Mouse (Mus musculus) cerebellum, adult 11 months (tissue): Measurements from ENCODE around the gene Jpt1.
"Not testable (repeated sequence)": the region's sequence is repeated elsewhere in the genome, so short reads cannot be mapped to it uniquely, and the experiment has no call there.

Source experiments
- DNase-seq: peaks from one replicate; pipeline ENCODE4 v3.0.0; 2022

Gene Jpt1

DNA sequence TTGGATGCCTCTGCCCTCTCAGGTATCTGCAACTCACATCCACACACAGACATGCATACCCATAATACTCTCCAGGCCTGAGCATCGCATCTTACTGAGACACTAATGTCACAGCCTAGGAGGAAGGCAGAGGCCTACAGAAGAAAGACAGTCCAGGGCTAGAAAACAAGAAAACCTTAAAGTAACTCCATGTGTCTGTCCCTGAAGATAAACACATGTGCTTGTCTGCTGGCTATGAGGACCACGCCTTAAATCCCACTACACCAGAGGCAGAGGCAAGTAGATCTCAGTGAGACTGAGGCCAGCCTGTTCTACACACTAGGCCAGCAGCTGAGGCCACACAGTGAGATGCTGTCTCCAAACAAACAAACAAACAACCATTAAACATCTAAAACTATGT lies 3.1 kb downstream of the Jpt1 start:
- no peak for DNase-seq

DNA sequence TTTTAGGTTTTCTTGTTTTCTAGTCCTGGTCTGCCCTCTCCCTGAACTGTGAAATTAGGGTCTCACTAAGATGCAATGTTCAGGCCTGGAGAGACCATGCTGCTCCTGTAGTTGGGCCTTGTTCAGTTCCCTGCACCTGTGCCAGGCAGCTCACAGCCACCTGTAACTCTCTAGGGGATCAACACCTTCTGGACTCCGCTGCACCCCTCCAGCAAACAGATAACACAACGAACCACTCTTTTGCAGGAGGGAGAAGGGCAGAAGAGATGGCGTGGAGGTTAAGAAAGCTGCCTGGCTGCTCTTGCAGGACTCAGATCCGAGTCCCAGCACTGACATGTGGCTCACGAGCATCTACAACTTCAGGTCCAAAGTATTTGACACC lies 3.7 kb downstream of the Jpt1 start:
- DNase-seq = no peak

GRCm38 (mm10) chr11:115509773-115510506 lies 4.2 kb downstream of the Jpt1 start:
- DNase-seq = no peak

DNA sequence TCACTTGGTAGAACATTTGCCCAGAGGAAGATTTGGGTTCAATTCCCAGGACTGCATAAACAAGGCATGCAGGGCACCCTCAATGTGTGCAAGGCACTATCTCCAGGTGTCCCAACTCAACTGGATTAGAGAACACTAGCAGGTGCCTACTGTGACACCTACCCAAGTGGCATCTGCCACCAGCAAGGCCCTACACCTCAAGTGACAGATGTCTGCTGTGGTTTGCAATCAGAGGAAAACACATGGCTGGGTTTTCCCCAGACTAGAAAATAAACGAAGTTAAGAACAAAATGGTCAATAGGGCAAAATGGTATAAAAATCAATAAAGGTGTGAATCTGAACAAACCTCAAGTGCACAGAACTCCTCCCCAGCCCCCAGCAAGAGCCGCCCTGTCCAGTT lies 6.1 kb downstream of the Jpt1 start:
- DNase-seq = no peak

- no peak for DNase-seq
These were observed 7.6 kb downstream of the Jpt1 start for GRCm38 (mm10) chr11:115506586-115506985.

- no peak for DNase-seq
These were observed 11.6 kb downstream of the Jpt1 start for GRCm38 (mm10) chr11:115502636-115503035.

- not testable (repeated sequence) for DNase-seq
These were observed 17.6 kb downstream of the Jpt1 start for GRCm38 (mm10) chr11:115496559-115496958.

DNA sequence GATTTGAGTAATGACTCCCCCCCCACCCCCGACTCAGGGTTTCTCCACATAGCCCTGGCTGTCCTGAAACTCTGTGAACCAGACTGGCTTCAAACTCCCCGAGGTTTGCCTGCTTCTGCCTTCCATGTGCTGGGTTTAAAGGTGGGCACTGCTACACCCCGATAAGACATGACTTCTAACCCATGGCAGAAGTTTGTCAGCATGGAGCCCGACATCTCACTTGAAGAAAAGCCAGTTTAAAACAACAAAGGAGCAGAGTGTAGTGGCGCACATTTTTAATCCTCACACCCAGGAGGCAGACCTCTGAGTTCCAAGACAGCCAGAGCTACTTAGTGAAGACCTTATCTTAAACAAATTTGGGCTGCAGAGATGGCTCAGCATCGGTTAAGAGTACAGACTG lies 21.8 kb downstream of the Jpt1 start:
- DNase-seq = no peak

DNA sequence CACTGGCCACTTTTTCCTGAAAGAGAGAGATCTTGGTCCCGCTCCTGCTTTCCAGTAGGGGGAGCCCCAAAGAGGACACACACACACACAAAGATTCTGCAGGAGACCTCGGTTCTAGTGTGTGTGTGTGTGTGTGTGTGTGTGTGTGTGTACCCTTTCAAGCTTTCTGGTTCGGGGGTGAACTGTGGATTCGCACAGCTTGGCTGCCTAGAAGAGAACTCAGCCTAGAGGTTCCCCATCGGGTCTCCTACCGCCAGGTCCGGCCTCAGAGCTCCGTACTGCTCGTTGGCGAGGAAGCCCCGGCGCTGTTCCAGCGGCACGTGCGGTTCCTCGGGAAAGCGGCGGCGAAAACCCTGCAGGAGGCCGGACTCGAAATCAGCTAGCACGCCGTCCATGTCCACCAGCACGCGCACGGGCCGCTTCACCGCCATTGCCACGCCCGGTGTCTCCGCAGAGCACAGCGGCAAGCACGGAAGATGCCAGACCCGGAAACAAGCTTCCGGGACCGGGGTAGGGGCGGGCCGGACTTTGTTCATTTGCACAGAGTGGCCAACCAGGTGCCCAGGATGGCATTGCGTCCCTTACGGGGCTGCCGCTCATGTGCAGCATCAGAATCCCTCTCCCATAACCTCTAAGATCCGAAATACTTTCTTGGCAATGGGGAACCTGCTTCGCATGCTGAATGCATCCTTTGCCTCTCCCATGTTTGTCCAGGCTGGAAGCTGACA lies 22.7 kb downstream of the Jpt1 start, which contains the start of gene Nt5c:
Gene Nt5c (minus strand): TSS at position 507 of the 728 bp plus-strand sequence.
- DNase-seq = peak; percentile 81

DNA sequence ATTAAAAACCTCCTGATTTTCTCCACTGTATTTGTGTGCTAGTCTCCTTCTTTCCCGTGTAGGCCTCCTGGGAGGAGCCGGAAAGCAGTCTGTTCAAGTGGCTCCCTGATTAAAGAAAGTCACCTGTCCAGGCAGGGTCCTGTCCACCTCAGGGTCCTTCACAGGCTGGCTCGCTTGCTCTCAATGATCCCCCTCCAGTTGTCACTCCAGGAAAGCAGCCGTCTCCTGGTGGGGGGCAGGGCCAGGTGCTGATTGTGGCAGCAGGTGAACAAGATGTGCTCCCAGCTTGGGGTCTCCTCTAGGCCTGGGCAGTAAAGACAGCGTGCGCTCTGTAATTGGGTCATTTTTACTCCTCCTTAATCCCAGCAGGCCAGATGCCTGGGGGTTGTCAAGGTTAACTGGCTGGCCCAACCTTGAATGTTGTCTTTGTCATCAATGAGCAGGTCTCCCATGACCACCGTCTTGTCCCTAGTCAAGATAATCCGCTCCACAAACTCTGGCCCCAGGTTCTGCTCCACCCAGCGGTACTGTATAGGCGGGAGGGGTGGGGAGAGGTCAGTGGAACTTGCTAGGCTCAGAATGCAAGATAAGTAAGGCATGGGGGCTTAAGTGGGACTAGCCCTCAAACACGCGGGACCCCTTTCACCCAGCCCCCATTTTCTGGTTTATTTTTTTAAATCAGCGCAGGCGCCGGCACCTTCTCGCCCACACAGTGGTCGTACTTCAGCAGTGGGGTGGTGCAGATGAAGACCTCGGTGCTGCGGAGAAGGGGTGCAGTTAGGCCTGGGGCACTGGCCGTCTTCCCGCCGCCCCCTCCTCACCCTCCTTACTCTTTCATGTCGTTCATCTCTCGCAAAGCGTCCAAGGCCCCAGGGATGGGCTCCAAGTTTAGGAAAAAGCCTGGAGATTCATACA lies 23.5 kb downstream of the Jpt1 start:
- no peak for DNase-seq

DNA sequence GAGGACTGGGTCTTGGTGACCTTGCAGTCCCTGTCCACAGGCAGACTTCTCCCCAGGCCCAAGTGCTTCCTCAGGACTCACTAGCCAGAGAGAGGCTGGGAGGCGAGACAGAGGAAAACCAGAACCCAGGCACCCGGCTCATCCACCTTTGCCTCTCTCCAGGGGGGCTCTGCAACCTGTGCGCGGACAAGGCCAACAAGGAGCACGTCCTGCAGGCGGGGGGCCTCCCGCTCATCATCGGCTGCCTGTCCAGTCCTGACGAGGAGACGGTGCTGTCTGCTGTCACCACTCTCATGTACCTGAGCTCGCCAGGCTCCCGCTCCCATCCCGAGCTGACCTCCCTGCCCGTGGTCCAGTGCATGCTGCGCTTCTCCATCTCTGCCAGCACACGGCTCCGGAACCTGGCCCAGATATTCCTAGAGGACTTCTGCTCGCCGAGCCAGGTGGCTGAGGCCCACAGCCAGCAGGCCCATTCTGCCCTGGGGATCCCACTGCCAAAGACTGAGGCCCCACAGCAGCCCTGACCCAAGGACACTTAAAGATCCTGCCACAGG lies 25.6 kb downstream of the Jpt1 start:
- peak; percentile 66 for DNase-seq

GRCm38 (mm10) chr11:115485155-115485554 lies 29.0 kb downstream of the Jpt1 start:
- no peak for DNase-seq

DNA sequence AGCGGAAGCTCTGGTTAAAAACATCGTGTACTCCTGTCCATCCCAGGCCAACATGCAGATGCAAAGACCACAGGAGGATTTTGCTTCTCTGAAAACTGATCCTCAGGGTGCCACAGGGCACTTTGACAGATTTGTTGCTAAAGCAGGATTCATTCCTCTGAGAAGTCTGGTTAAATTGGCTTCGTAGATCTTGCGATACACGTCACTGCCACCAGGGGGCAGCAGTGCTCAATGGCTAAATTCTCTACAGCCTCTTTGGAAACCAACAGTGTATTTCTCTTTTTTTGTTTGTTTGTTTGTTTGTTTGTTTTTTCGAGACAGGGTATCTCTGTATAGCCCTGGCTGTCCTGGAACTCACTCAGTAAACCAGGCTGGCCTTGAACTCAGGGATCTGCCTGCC lies 30.5 kb downstream of the Jpt1 start:
- DNase-seq = peak; percentile 78

DNA sequence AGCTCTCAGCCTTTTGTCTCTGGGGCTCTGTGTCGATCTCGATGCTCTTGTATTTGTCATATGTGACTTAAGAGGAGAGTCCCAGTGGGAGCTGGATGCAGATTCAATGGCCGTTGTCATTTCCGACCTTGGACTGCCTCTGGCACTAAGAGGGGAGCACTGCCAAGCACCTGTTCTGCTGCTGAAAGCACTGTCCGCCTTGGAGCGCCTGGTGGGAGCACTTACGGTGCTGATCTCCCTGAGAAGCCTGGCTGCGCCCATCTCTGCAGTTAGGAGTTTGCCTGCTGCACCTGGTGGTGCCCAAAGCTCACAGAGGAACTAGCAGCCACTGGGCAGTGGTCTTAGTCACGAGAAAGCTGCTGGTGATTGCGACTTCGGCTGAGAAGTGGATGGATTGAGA lies 30.9 kb downstream of the Jpt1 start:
- DNase-seq = no peak

GRCm38 (mm10) chr11:115481553-115482259 lies 32.5 kb downstream of the Jpt1 start:
- DNase-seq = no peak

GRCm38 (mm10) chr11:115478296-115478938 lies 35.8 kb downstream of the Jpt1 start:
- no peak for DNase-seq

DNA sequence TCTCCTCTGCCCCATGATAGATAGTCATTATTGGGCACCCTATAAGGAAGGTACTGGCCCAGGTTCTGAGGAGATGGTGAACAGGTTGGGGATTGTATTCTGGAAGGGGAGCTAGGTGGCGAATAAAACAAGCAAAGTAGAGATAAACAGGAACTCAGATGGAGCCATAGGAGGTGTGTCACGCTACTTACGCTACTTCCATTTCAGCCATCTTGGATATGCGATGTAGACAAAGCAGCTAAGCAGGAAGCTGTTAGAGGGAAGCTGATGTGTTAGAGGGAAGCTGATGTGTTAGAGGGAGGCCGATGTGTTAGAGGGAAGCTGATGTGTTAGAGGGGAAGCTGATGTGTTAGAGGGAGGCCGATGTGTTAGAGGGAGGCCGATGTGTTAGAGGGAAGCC lies 36.8 kb downstream of the Jpt1 start:
- not testable (repeated sequence) for DNase-seq

DNA sequence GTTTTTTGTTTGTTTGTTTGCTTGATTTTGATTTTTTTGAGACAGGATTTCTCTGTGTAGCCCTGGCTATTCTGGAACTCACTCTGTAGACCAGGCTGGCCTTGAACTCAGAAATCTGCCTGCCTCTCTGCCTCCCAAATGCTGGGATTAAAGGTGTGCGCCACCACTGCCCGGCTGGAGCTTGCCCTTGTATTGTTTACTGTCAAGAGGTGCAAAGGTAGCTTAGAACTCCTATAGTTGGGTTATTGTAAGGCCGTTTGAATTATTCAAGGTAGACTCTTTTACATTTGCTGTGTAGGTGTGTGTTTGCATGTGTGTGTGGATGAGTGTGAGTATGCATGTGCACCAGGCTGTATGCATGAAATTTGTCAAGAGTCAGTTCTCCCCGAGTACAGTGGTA lies 37.6 kb downstream of the Jpt1 start:
- not testable (repeated sequence) for DNase-seq

- DNase-seq = no peak
These were observed 38.4 kb downstream of the Jpt1 start for GRCm38 (mm10) chr11:115475758-115476237.

DNA sequence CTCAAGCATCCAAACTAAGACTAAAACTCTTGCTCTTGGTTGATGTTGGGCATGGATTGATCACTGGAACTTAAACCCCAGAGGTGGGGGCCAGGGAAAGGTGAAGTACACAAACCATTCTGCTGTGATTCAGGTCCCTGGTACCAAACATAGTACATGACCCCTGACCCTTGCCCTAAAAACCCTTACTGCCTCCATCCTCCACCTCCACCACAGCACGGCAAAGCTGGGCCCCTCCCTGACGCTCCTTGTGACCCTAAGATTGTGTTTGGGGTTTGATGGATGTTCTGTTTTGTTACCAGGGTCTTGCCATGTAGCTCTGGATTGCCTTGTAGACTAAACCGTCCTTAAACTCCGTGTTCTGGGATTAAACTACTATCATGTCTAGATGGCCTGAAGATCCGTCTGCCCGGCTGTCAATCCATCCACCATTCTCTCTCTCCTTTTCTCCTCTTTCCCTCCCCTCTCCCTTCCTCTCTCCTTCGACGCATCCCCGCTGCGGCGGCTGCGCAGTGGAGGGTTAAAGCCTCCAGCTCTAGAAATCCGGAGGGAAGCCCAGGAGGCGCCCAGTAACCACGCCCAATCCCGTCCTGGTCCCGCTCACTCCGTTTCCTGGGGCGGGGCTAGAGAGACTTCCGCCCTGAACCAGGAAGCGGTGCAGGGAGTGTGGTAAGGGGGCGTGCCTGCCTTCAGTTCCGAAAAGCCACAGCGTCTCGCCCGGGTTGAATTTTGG lies 39.0 kb downstream of the Jpt1 start, which contains the start of gene Armc7:
Gene Armc7 (plus strand): TSS at position 643 of the 733 bp plus-strand sequence.
- peak; percentile 92 for DNase-seq
